Mouse (Mus musculus) heart, adult 2 months (tissue): ENCODE data around the gene Lst1. TPM values are rescaled to one million over a fixed set of nuclear protein-coding genes. Genes with fewer than 3 reads are reported as not detected.

Experiments
- DNase-seq, 2 experiments: peaks; one replicate each; pipeline ENCODE4 v3.0.0; 2021
- H3K27ac ChIP-seq: fragments of 200-600 bp; 2 replicates; pipeline ENCODE4 v1.8.1; 2022
- H3K27me3 ChIP-seq: fragments of 200-500 bp; 2 replicates; pipeline ENCODE4 v1.6.1; 2012; ENCODE audit warnings: mild to moderate bottlenecking, low read length, inconsistent platforms, mixed read lengths; ENCODE audit not compliant: control insufficient read depth, insufficient read depth
- H3K36me3 ChIP-seq: fragments of 200-500 bp; 2 replicates; pipeline ENCODE4 v1.6.1; 2012; ENCODE audit warnings: low read length, inconsistent platforms; ENCODE audit not compliant: control insufficient read depth, insufficient read depth
- H3K4me1 ChIP-seq: fragments of 200-500 bp; 2 replicates; pipeline ENCODE4 v1.6.1; 2011; ENCODE audit warnings: low read length; ENCODE audit not compliant: control insufficient read depth, insufficient read depth
- H3K4me3 ChIP-seq: fragments of 200-600 bp; 2 replicates; pipeline ENCODE4 v1.8.1; 2022
- H3K79me2 ChIP-seq: fragments of 200-500 bp; replicated peaks from 2 replicates; pipeline ENCODE4 v1.6.1; 2012; ENCODE audit warnings: mild to moderate bottlenecking, inconsistent platforms, low read length, moderate library complexity, mixed read lengths; ENCODE audit not compliant: control insufficient read depth, insufficient read depth
- H3K9ac ChIP-seq: fragments of 200-500 bp; 2 replicates; pipeline ENCODE4 v1.6.1; 2012; ENCODE audit warnings: low read depth, mild to moderate bottlenecking, control low read depth, inconsistent platforms, low read length, mixed read lengths
- CTCF ChIP-seq: fragments of 200-600 bp; IDR thresholded peaks from 2 replicates; pipeline ENCODE4 v1.8.1; 2022; ENCODE audit warnings: antibody characterized with exemption, mild to moderate bottlenecking, moderate library complexity
- EP300 ChIP-seq: fragments of 200-500 bp; IDR thresholded peaks from 2 replicates; pipeline ENCODE4 v1.6.1; 2011; ENCODE audit warnings: low read depth, low read length, control low read depth; ENCODE audit not compliant: insufficient read depth
- POLR2A ChIP-seq: fragments of 200-500 bp; IDR thresholded peaks from 2 replicates; pipeline ENCODE4 v1.6.1; 2011; ENCODE audit warnings: mild to moderate bottlenecking, low read depth, low read length, control low read depth; ENCODE audit not compliant: insufficient read depth
- WGBS: fragments of 180-500 bp; shearing (Covaris S2); methylation state at CpG from one replicate; pipeline ENCODE4 v1.1.7; 2018; 5-methylcytosine and 5-hydroxymethylcytosine counted together
- intact Hi-C: fragments of 180-260 bp; cut with DNase I; formaldehyde crosslinking; loops from one replicate; pipeline ENCODE4 v1.15.1; 2025
- polyA plus RNA-seq: library from polyadenylated mRNA; depleted of rRNA; stranded (reverse); fragments of >200 nt; gene quantifications from 2 replicates; pipeline ENCODE4 v1.2.3, GENCODE M21; 2012
- total RNA-seq, 2 experiments: library from RNA; stranded (reverse); gene quantifications; 2 replicates each; pipeline ENCODE4 v1.2.3; 2021

Lst1 gene
- total and polyA plus RNA-seq, 3 experiments: 4.1 to 11.3 (median 4.5) TPM

DNA sequence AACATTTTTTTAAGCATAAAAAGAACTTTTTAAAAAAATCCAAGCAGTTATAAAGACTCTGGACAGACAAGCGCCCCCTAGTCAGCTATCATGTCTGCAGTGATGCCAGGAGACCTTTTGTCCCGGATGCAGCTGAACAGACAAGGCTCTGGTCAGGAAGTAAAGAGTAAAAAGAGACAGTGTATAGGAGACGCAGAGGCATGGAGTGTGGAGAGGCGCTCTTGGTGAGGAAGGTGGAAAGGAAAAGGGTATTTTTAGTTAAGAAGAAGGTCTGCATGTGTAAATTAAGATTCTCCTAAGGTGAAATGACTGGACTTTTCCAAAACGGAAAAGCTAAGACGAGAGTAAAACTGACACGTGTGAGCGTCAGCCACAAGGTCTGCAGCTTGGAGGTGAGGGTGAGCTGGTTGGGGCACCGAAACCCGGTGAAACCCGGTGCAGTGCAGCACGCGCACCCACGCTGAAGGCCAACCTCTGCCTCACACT lies 38.4 kb upstream of the Lst1 start:
- intact Hi-C loops: no loop called here
- WGBS: 53% methylated on average over 14 of the region's 14 CpGs
- H3K27ac ChIP-seq: 0 out of 2 replicates have a peak overlapping the region, but pooled peaks have one; percentile 15

GRCm38 (mm10) chr17:35225456-35225855 lies 37.2 kb upstream of the Lst1 start:
- Histone ChIP-seq H3K4me1 (peaks cover 2% of the 10 kb centered on the region; the same call in 1 of the 2 replicates), H3K27me3 (no peaks in the 10 kb centered on the region), H3K27ac (no peak overlapping the region), H3K36me3 (no peaks in the 10 kb centered on the region), H3K9ac (no peak overlapping the region), H3K4me3 (no peak overlapping the region), H3K79me2 (peaks cover 2% of the 10 kb centered on the region; the same call in 1 of the 2 replicates)
- intact Hi-C loops: no loop called here
- TF ChIP-seq EP300 (no peak), CTCF (no peak), POLR2A (no peak)
- WGBS: 89% methylated on average over 5 of the region's 5 CpGs
- no peak for DNase-seq

More for the DNA sequence above, 38.4 kb upstream of the Lst1 start:
- no peak for TF ChIP-seq EP300
- peak; percentile 51 for TF ChIP-seq CTCF
- no peaks in the 10 kb centered on the region for H3K27me3 ChIP-seq
- no peaks in the 10 kb centered on the region for H3K36me3 ChIP-seq
- peaks cover 5% of the 10 kb centered on the region for H3K79me2 ChIP-seq
- DNase-seq: peak in 1 of 2 experiments; percentile 19
- no peak overlapping the region for H3K4me3 ChIP-seq
- no peak overlapping the region for H3K9ac ChIP-seq
- H3K4me1 ChIP-seq: peaks cover 2% of the 10 kb centered on the region; the same call in 1 of the 2 replicates

DNA sequence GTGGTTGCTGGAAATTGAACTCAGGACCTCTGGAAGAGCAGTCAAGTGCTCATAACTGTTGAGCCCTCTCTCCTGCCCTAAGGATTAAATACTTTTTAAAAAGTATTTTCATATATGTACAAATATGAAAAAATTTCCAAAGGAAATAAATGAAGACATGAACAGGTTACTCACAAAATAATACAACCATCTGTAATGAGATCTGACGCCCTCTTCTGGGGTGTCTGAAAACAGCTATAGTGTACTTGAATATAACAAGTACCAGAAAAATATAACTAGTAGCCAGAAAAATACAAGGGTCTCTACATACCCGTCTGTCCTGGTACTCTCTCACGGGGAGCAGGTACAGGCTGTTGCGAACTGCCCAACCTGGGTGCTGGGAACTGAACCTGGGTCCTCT lies 36.4 kb upstream of the Lst1 start:
- 97% methylated on average over 4 of the region's 4 CpGs for WGBS
- H3K9ac ChIP-seq: no peak overlapping the region
- H3K4me3 ChIP-seq: no peak overlapping the region
- H3K27me3 ChIP-seq: no peaks in the 10 kb centered on the region
- DNase-seq: no peak
- peaks cover 8% of the 10 kb centered on the region for H3K4me1 ChIP-seq
- H3K36me3 ChIP-seq: no peaks in the 10 kb centered on the region
- H3K27ac ChIP-seq: no peak overlapping the region
- 0 out of 2 replicates have a peak, but pooled peaks cover 1% of the 10 kb centered on the region for H3K79me2 ChIP-seq
- TF ChIP-seq EP300: no peak
- TF ChIP-seq CTCF: no peak
- no peak for TF ChIP-seq POLR2A
- intact Hi-C loops: no loop called here

- Histone ChIP-seq H3K27ac (peak overlapping the region; percentile 67), H3K4me1 (peaks cover 18% of the 10 kb centered on the region), H3K4me3 (no peak overlapping the region), H3K9ac (peak overlapping the region; percentile 43), H3K79me2 (0 out of 2 replicates have a peak, but pooled peaks cover 1% of the 10 kb centered on the region), H3K36me3 (peaks cover 3% of the 10 kb centered on the region; the same call in 1 of the 2 replicates), H3K27me3 (no peaks in the 10 kb centered on the region)
- WGBS: 43% methylated on average over 6 of the region's 6 CpGs
- TF ChIP-seq POLR2A (no peak), CTCF (no peak), EP300 (no peak)
- intact Hi-C loops: no loop called here
- peak; percentile 35 to 44 for DNase-seq
Measured at GRCm38 (mm10) chr17:35222299-35222698, 34.1 kb upstream of the Lst1 start.

DNA sequence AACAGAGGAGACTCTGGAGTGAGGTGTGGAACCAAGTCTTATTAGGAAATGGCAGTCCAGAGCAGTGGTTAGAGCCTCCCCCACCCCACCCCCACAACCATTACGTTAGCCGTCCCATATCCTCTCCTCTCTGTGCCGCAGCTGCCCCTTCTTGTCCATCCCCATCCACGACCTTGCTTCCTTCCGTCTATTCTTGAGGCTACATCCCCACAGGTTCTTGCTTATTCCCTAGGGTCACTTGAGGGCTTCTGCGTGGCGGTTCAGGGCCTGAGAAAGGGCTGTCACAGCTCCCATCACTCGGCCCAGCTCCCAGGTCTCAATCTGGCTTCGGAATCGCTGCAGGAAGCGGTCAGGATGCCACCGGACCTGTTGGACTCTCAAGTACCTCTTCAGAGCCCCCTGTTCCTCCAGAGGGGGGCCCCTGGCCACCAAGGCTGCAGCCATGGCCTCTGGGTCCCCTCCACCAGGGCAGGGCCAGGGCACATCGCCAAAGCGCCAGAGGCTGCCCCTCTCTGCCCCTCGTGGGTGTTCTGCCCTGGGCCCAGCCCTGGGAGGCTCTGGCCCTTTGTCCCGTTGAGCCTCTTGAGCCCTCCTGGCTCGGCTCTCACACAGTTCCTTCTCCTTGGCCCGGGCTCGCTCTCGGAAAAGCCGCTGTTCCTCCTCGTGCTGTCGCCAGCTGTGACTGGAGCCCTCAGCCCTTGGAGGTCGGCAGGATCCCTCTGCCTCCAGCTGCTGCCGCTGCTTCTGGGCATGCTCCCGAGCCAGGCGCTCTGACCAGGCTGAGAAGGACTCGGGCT lies 32.1 kb upstream of the Lst1 start, which contains the start of gene Gm16181:
Gm16181 (plus strand) TSS at position 679 of the 797 bp plus-strand sequence.
- peak within 1 kb of the TSS; percentile 58 for H3K9ac ChIP-seq
- WGBS: 36% methylated on average over 28 of the region's 28 CpGs
- H3K4me1 ChIP-seq: peaks cover 18% of the 10 kb centered on the region
- H3K4me3 ChIP-seq: peak within 1 kb of the TSS; percentile 34
- H3K27ac ChIP-seq: peak within 1 kb of the TSS; percentile 87
- H3K36me3 ChIP-seq: peaks cover 3% of the 10 kb centered on the region; the same call in 1 of the 2 replicates
- intact Hi-C loops: no loop called here
- DNase-seq: peak; percentile 73 to 78
- no peaks in the 10 kb centered on the region for H3K79me2 ChIP-seq
- no peaks in the 10 kb centered on the region for H3K27me3 ChIP-seq
- TF ChIP-seq CTCF (no peak), POLR2A (0 out of 2 replicates have a peak, but pooled peaks have one; percentile 39)

GRCm38 (mm10) chr17:35219601-35220041 lies 31.4 kb upstream of the Lst1 start:
- Histone ChIP-seq H3K79me2 (no peaks in the 10 kb centered on the region), H3K27ac (peak overlapping the region; percentile 87), H3K36me3 (peaks cover 3% of the 10 kb centered on the region; the same call in 1 of the 2 replicates), H3K27me3 (no peaks in the 10 kb centered on the region), H3K4me1 (peaks cover 18% of the 10 kb centered on the region), H3K4me3 (no peak overlapping the region), H3K9ac (peak overlapping the region; percentile 9; the same call in 1 of the 2 replicates)
- intact Hi-C loops: loop anchor here (2.0 kb wide), 1 partner anchor 21 kb away; no protein-coding TSS in a partner anchor
- no peak for TF ChIP-seq EP300
- TF ChIP-seq POLR2A: no peak
- TF ChIP-seq CTCF: no peak
- 35% methylated on average over 6 of the region's 6 CpGs for WGBS
- peak; percentile 47 to 51 for DNase-seq
